In the genomic region with DNA sequence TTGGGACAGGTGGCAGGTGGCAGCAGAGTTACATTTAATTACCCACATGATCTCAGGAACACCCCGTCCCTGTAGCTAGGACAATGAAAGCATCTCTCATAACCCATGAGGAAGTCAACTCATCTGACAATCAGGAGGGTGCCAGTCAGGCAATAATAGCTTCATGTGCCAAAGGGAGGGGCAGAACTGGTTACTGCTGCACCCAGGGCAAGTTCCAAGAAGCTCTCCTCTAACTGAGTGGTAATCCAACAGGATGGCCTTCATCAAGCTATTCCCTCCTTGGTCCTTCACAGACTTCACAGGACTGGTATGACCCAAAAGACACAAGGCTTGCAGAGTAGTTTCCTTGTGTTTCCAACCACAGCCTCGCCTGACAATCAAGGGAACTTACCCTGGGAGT, we compare ENCODE assay signal across 19 mouse cellular contexts.
"Had no signal": no experiment of that assay in that cellular context is flagged by ENCODE, and none has a peak within 500 bp of the region (broad histone marks: within the 10 kb centered on the region; RNA-seq: fewer than 3 reads in every experiment).

No protein-coding gene starts in this region.

- H3K4me1 ChIP-seq: midbrain, embryonic 12.5 days had no signal

- DNase-seq: kidney, adult 18-20 months; kidney, postnatal 10 days; left cerebral cortex, postnatal 4 days; liver, postnatal 0 days; lung, postnatal 10 days; lung, postnatal 4 days; retina, postnatal 1 day; right cerebral cortex, postnatal 25 days; thymus, postnatal 25 days had no signal

- H3K4me3 ChIP-seq: kidney, embryonic 15.5 days; limb, embryonic 12.5 days; limb, embryonic 15.5 days; lung, embryonic 15.5 days; midbrain, embryonic 12.5 days; midbrain, embryonic 15.5 days; myocyte; neural tube, embryonic 13.5 days had no signal

- H3K9ac ChIP-seq: kidney, embryonic 15.5 days; limb, embryonic 12.5 days; limb, embryonic 15.5 days; liver, embryonic 14.5 days; liver, postnatal 0 days; lung, embryonic 15.5 days; midbrain, embryonic 12.5 days; midbrain, embryonic 15.5 days; neural tube, embryonic 13.5 days had no signal

- H3K27ac ChIP-seq: kidney, embryonic 15.5 days; limb, embryonic 12.5 days; limb, embryonic 15.5 days; liver, embryonic 14.5 days; lung, embryonic 15.5 days; midbrain, embryonic 12.5 days; midbrain, embryonic 15.5 days; neural tube, embryonic 13.5 days had no signal

- H3K9me3 ChIP-seq: kidney, embryonic 15.5 days; limb, embryonic 12.5 days; limb, embryonic 15.5 days; lung, embryonic 15.5 days; midbrain, embryonic 12.5 days; midbrain, embryonic 15.5 days; neural tube, embryonic 13.5 days had no signal

- H3K36me3 ChIP-seq: limb, embryonic 12.5 days; limb, embryonic 15.5 days; lung, embryonic 15.5 days; midbrain, embryonic 12.5 days; neural tube, embryonic 13.5 days had no signal

- ATAC-seq: liver, postnatal 0 days; midbrain, embryonic 15.5 days had no signal

- H3K4me2 ChIP-seq: kidney, embryonic 15.5 days; limb, embryonic 12.5 days; limb, embryonic 15.5 days; liver, embryonic 11.5 days; lung, embryonic 15.5 days; midbrain, embryonic 12.5 days; midbrain, embryonic 15.5 days; neural tube, embryonic 13.5 days had no signal

- H3K27me3 ChIP-seq: kidney, embryonic 15.5 days; limb, embryonic 12.5 days; limb, embryonic 15.5 days; lung, embryonic 15.5 days; midbrain, embryonic 12.5 days; midbrain, embryonic 15.5 days; neural tube, embryonic 13.5 days had no signal
